Mouse (Mus musculus) limb, embryonic 13.5 days (tissue): ENCODE measurements around the gene Olfr90. TPM values are rescaled to one million over a fixed set of nuclear protein-coding genes. Genes with fewer than 3 reads are reported as not detected.
"Not testable (repeated sequence)": the region's sequence is repeated elsewhere in the genome, so short reads cannot be mapped to it uniquely, and the experiment has no call there.

Experiments used
- ATAC-seq: fragments of 200-750 bp; cut with Nextera tagmentation; 2 replicates; pipeline ENCODE4 v1.8.0; 2017; ENCODE audit warnings: low read depth, moderate number of reproducible peaks, moderate TSS enrichment; ENCODE audit not compliant: low FRiP score
- H3K27ac ChIP-seq: fragments of 300-500 bp; sonication (generic); 2 replicates; pipeline ENCODE4 v1.5.1; 2015; ENCODE audit warnings: inconsistent platforms, mild to moderate bottlenecking, moderate library complexity
- H3K27me3 ChIP-seq: fragments of 300-500 bp; sonication (generic); 2 replicates; pipeline ENCODE4 v1.6.1; 2015; ENCODE audit warnings: mild to moderate bottlenecking, inconsistent platforms
- H3K36me3 ChIP-seq: fragments of 300-500 bp; sonication (generic); 2 replicates; pipeline ENCODE4 v1.6.1; 2015; ENCODE audit warnings: inconsistent platforms, mild to moderate bottlenecking, moderate library complexity
- H3K4me1 ChIP-seq: fragments of 300-500 bp; sonication (generic); 2 replicates; pipeline ENCODE4 v1.6.1; 2015; ENCODE audit warnings: inconsistent platforms
- H3K4me2 ChIP-seq: fragments of 300-500 bp; sonication (generic); replicated peaks from 2 replicates; pipeline ENCODE4 v1.6.1; 2015; ENCODE audit warnings: inconsistent platforms, mild to moderate bottlenecking, moderate library complexity
- H3K4me3 ChIP-seq: fragments of 300-500 bp; sonication (generic); 2 replicates; pipeline ENCODE4 v1.5.1; 2015; ENCODE audit warnings: moderate library complexity, mild to moderate bottlenecking, inconsistent platforms
- H3K9ac ChIP-seq: fragments of 300-500 bp; sonication (generic); 2 replicates; pipeline ENCODE4 v1.6.1; 2015; ENCODE audit warnings: mild to moderate bottlenecking, inconsistent platforms
- H3K9me3 ChIP-seq: fragments of 300-500 bp; sonication (generic); 2 replicates; pipeline ENCODE4 v1.6.1; 2016; ENCODE audit warnings: inconsistent platforms
- WGBS: fragments of 180-500 bp; shearing (Covaris S2); methylation state at CpG from one replicate; pipeline ENCODE4 v1.1.7; 2015; 5-methylcytosine and 5-hydroxymethylcytosine counted together
- polyA plus RNA-seq: library from polyadenylated mRNA; unstranded; fragments of >200 nt; fragmentation: Nextera tagmentation; extraction: Ambion mirVana; gene quantifications from 2 replicates; pipeline ENCODE4 v1.2.1, GENCODE M21; 2015

Olfr90 gene
- 0.09 TPM in 1 of 2 replicates, not detected in the other for polyA plus RNA-seq

- Histone ChIP-seq H3K4me3 (no peak within 1 kb of the TSS), H3K4me1 (no peaks in the 10 kb centered on the region), H3K27ac (no peak within 1 kb of the TSS), H3K4me2 (no peak within 1 kb of the TSS), H3K9me3 (no peaks in the 10 kb centered on the region), H3K36me3 (no peaks in the 10 kb centered on the region), H3K27me3 (no peaks in the 10 kb centered on the region), H3K9ac (no peak within 1 kb of the TSS)
- no peak for ATAC-seq
These were observed at the start of gene Olfr90 for GRCm38 (mm10) chr17:37088399-37088798. Gene Olfr90 (minus strand): TSS chr17:37088499.

DNA sequence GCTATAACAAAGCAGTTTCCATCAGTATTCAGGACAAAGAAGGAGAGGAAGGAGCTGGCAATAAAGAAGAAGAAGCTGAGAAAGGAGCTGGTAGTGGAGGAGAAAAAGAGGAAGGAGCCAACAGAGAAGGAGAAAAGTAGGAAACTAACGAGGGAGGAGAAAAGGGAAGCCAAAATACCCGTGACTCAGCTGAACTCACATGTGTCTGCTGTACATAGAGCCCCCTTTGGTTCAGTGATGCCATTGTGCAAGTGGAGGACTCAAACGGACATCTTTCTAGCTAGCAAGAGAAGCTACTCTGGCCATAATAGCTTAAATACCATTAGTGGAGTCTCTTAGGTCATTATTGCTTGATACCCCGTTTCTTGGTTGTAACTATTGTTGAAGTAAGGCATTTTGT, 43.1 kb upstream of the Olfr90 start:
- H3K27me3 ChIP-seq, H3K9me3 ChIP-seq, H3K4me2 ChIP-seq, H3K4me3 ChIP-seq, H3K36me3 ChIP-seq, H3K27ac ChIP-seq, ATAC-seq, H3K9ac ChIP-seq, H3K4me1 ChIP-seq: not testable (repeated sequence)
- WGBS = 75% methylated on average over 4 of the region's 4 CpGs

DNA sequence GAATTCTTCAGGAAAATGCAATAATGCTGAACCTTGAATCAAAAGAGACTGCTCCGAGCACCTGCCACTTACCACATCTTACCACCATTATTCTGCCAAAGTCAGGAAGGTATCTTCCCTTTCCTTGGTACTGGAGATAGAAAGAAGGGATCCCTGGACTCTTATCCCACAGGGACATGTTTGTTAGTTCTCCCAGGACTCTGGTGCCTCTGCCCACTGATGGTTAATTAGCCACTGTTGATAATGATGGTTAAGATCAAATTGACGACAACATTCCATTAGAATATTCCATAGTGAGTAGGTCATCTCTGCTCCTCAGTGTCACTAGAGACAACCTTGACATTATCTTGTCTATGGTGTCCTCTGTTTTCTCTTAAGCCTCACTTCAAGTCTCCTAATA, 31.7 kb upstream of the Olfr90 start, which contains the start of gene Olfr92:
Gene Olfr92, minus strand, starts transcription at position 101 of the 400 bp plus-strand sequence.
- Histone ChIP-seq H3K27ac (no peak within 1 kb of the TSS), H3K9ac (no peak within 1 kb of the TSS), H3K9me3 (no peaks in the 10 kb centered on the region), H3K36me3 (no peaks in the 10 kb centered on the region), H3K27me3 (no peaks in the 10 kb centered on the region), H3K4me1 (no peaks in the 10 kb centered on the region), H3K4me2 (no peak within 1 kb of the TSS), H3K4me3 (no peak within 1 kb of the TSS)
- WGBS = 79% methylated on average over 2 of the region's 2 CpGs
- no peak for ATAC-seq

GRCm38 (mm10) chr17:37098178-37098577, 9.9 kb upstream of the Olfr90 start, which contains the start of gene Olfr91:
Gene Olfr91 (minus strand): TSS chr17:37098278.
- no peak within 1 kb of the TSS for H3K4me2 ChIP-seq
- ATAC-seq = no peak

DNA sequence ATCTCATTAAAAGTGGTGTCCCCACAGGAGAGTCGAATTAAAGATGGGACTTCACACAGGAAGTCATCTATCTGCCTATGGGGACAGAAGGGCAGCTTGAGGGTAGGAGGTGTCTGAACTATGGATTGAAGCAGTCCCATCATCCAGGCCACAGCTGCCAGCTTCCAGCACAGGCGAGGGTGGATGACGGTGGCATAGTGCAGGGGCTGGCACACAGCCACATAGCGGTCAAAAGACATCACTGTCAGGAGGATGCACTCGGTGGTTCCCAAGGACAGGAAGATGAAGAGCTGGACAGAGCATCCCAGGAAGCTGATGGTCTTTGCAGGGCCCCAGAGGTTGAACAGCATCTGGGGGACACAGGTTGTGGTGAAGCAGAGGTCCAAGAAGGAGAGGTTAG, 5.0 kb upstream of the Olfr90 start:
- Histone ChIP-seq H3K4me1 (no peaks in the 10 kb centered on the region), H3K27ac (no peak overlapping the region), H3K27me3 (no peaks in the 10 kb centered on the region), H3K9ac (no peak overlapping the region), H3K9me3 (no peaks in the 10 kb centered on the region), H3K4me2 (no peak overlapping the region), H3K36me3 (no peaks in the 10 kb centered on the region), H3K4me3 (no peak overlapping the region)
- 76% methylated on average over 5 of the region's 5 CpGs for WGBS
- ATAC-seq = no peak

More at GRCm38 (mm10) chr17:37098178-37098577, 9.9 kb upstream of the Olfr90 start, which contains the start of gene Olfr91:
- H3K9ac ChIP-seq = no peak within 1 kb of the TSS
- no peaks in the 10 kb centered on the region for H3K4me1 ChIP-seq
- no peak within 1 kb of the TSS for H3K27ac ChIP-seq
- no peaks in the 10 kb centered on the region for H3K27me3 ChIP-seq
- no peak within 1 kb of the TSS for H3K4me3 ChIP-seq
- WGBS = 92% methylated on average over 1 of the region's 1 CpGs
- no peaks in the 10 kb centered on the region for H3K9me3 ChIP-seq
- H3K36me3 ChIP-seq = no peaks in the 10 kb centered on the region

- Histone ChIP-seq H3K4me3 (no peak overlapping the region), H3K4me1 (no peaks in the 10 kb centered on the region), H3K9me3 (no peaks in the 10 kb centered on the region), H3K36me3 (no peaks in the 10 kb centered on the region), H3K27ac (no peak overlapping the region), H3K9ac (no peak overlapping the region), H3K4me2 (no peak overlapping the region), H3K27me3 (no peaks in the 10 kb centered on the region)
- WGBS = 76% methylated on average over 1 of the region's 1 CpGs
- ATAC-seq = no peak
These were observed 3.9 kb upstream of the Olfr90 start for GRCm38 (mm10) chr17:37092198-37092597.

- no peaks in the 10 kb centered on the region for H3K4me1 ChIP-seq
- H3K4me2 ChIP-seq = no peak overlapping the region
- no peak overlapping the region for H3K9ac ChIP-seq
- no peaks in the 10 kb centered on the region for H3K27me3 ChIP-seq
- WGBS = 74% methylated on average over 10 of the region's 10 CpGs
- no peaks in the 10 kb centered on the region for H3K9me3 ChIP-seq
- H3K27ac ChIP-seq = no peak overlapping the region
- H3K4me3 ChIP-seq = no peak overlapping the region
- no peaks in the 10 kb centered on the region for H3K36me3 ChIP-seq
- no peak for ATAC-seq
These were observed 2.8 kb downstream of the Olfr90 start for GRCm38 (mm10) chr17:37085545-37085944.

- no peaks in the 10 kb centered on the region for H3K4me1 ChIP-seq
- H3K9ac ChIP-seq = no peak overlapping the region
- no peaks in the 10 kb centered on the region for H3K27me3 ChIP-seq
- no peak overlapping the region for H3K4me2 ChIP-seq
- H3K27ac ChIP-seq = no peak overlapping the region
- no peaks in the 10 kb centered on the region for H3K9me3 ChIP-seq
- no peak for ATAC-seq
- no peaks in the 10 kb centered on the region for H3K36me3 ChIP-seq
- no peak overlapping the region for H3K4me3 ChIP-seq
- 68% methylated on average over 5 of the region's 5 CpGs for WGBS
These were observed 3.7 kb downstream of the Olfr90 start for GRCm38 (mm10) chr17:37084632-37085031.

DNA sequence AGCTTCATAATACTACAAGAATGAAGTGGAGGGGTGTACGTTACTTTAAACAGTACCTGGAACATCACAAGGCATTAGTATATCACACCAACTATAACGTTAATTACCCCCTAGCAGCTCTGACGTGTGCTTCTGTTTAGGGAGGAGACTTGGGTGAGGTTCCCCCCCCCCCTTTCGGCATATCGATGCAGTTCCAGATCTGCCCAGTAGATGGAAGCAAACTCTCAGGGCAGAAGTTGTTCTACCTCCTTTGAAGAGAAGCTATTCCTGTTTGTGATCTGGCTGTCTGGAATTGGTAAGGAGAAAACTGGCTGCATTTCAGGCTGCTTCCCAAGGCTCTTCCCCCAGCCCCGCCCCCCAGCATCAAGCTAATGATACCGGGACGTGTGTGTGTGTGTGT, 5.0 kb downstream of the Olfr90 start:
- no peaks in the 10 kb centered on the region for H3K27me3 ChIP-seq
- H3K4me1 ChIP-seq = peaks cover 9% of the 10 kb centered on the region
- no peak overlapping the region for H3K27ac ChIP-seq
- ATAC-seq = peak; percentile 34; the same call in 1 of the 2 replicates
- H3K9ac ChIP-seq = no peak overlapping the region
- no peak overlapping the region for H3K4me3 ChIP-seq
- H3K36me3 ChIP-seq = no peaks in the 10 kb centered on the region
- 3% methylated on average over 8 of the region's 8 CpGs for WGBS
- no peak overlapping the region for H3K4me2 ChIP-seq
- no peaks in the 10 kb centered on the region for H3K9me3 ChIP-seq

DNA sequence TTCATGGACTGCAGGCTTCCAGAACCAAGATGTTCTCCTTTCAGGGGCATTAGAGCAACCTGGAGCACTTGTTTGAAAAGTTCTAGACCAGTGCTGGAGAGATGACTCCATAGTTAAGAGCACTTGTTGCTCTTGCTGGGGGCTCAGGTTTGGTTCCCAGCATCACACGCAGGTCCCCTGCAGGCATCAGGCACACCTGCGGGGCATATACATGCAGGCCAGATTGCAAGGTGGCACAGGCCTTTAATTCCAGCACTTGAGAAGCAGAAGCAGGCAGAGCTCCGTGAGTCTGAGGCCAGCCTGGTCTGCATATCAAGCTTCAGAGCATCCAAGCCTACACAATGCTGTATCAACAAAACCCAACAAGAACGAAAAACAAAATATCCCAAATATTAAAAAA, 6.6 kb downstream of the Olfr90 start:
- no peak overlapping the region for H3K9ac ChIP-seq
- H3K9me3 ChIP-seq = no peaks in the 10 kb centered on the region
- no peak overlapping the region for H3K4me3 ChIP-seq
- H3K4me2 ChIP-seq = no peak overlapping the region
- ATAC-seq = no peak
- H3K4me1 ChIP-seq = peaks cover 13% of the 10 kb centered on the region
- no peaks in the 10 kb centered on the region for H3K27me3 ChIP-seq
- 87% methylated on average over 4 of the region's 4 CpGs for WGBS
- no peak overlapping the region for H3K27ac ChIP-seq
- H3K36me3 ChIP-seq = peaks cover 3% of the 10 kb centered on the region; the same call in 1 of the 2 replicates

DNA sequence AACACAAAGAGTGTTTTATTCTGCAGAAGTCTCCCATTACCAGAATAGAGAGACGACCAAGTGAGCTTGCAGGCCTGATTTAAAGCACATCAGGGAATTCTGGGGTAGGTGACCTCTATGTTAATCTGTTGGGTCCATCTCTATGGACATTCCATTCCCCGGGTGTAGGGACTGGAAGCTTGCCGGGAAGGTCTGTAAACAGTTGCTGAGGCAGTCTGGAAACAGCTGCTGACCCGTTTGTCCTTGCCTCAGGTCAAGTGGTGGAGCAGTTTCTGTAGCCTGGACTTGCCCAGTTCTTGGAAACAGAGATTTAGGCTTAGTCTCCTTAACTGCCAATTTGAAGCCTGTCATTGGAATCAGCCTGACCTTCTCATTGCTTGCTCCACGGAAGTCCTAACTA, 8.2 kb downstream of the Olfr90 start:
- WGBS = 18% methylated on average over 5 of the region's 5 CpGs
- Histone ChIP-seq H3K9me3 (no peaks in the 10 kb centered on the region), H3K27me3 (no peaks in the 10 kb centered on the region), H3K27ac (no peak overlapping the region), H3K9ac (no peak overlapping the region), H3K36me3 (peaks cover 18% of the 10 kb centered on the region), H3K4me1 (peaks cover 13% of the 10 kb centered on the region), H3K4me2 (no peak overlapping the region), H3K4me3 (no peak overlapping the region)
- no peak for ATAC-seq

DNA sequence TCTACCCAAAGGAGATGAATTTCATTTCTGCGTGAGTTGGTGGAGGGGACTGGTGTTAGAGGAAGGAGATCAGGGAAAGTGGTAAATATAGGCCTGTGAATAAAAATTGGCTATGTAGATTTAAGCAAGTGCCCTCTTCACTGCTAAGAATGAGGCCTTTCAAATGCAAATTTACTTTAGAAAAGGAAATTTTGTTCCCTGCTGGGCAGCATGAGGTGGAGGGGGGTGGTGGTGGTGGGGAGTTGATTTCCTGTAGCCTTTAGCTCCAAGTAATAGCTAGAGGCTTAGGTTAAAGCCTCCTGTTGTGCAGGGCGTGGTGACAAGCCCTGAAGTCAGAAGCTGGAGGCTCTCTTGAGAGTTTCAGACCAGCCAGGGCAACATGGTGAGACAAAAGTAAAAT, 9.3 kb downstream of the Olfr90 start:
- Histone ChIP-seq H3K27me3 (no peaks in the 10 kb centered on the region), H3K9ac (no peak overlapping the region), H3K4me1 (peaks cover 13% of the 10 kb centered on the region), H3K4me2 (no peak overlapping the region), H3K9me3 (no peaks in the 10 kb centered on the region), H3K36me3 (peaks cover 29% of the 10 kb centered on the region), H3K4me3 (no peak overlapping the region), H3K27ac (no peak overlapping the region)
- 25% methylated on average over 2 of the region's 2 CpGs for WGBS
- no peak for ATAC-seq

- no peak for ATAC-seq
- Histone ChIP-seq H3K9ac (no peak overlapping the region), H3K9me3 (no peaks in the 10 kb centered on the region), H3K36me3 (peaks cover 37% of the 10 kb centered on the region), H3K27ac (no peak overlapping the region), H3K27me3 (no peaks in the 10 kb centered on the region), H3K4me1 (peaks cover 13% of the 10 kb centered on the region), H3K4me2 (no peak overlapping the region), H3K4me3 (no peak overlapping the region)
- 39% methylated on average over 1 of the region's 1 CpGs for WGBS
These were observed 10.1 kb downstream of the Olfr90 start for GRCm38 (mm10) chr17:37078193-37078592.
